Mouse (Mus musculus) layer of hippocampus, postnatal 36 days (tissue): Measurements from ENCODE around the gene Dcaf5. TPM values are rescaled to one million over a fixed set of nuclear protein-coding genes. Genes with fewer than 3 reads are reported as not detected.

Experiments
- microRNA-seq, 2 experiments: library from miRNA; unstranded; fragments of <30 nt; microRNA quantifications; one replicate each; pipeline ENCODE4 v1.2.0; 2021
- total RNA-seq, 2 experiments: library from RNA; stranded (reverse); gene quantifications; 2 replicates each; pipeline ENCODE4 v1.2.3; 2021

Dcaf5 gene
- total RNA-seq, 2 experiments from 2014 or later: 68.5 to 74.0 TPM

Small RNA genes lying within 50 kb of the gene (microRNA-seq; reads per million reads assigned to microRNA genes)
- 478 to 522 reads per million in 2 experiments for gene Mir1843a

Other genes with a start within 250 kb of the Dcaf5 start
- gene Actn1, start 176.2 kb downstream of the Dcaf5 start, total RNA-seq: 100 to 1,000 TPM in 1 of 2 experiments, 10 to 100 TPM in 1; 97.5 to 106 TPM
- gene Exd2, start 26.5 kb upstream of the Dcaf5 start, total RNA-seq: 100 to 1,000 TPM; 114 to 126 TPM
- 100 to 1,000 TPM; 163 to 165 TPM for gene Galnt16, start 81.7 kb upstream of the Dcaf5 start, total RNA-seq
- gene Slc39a9, start 207.3 kb upstream of the Dcaf5 start, total RNA-seq: 10 to 100 TPM; 36.5 to 40.7 TPM
- gene Erh, start 207.7 kb upstream of the Dcaf5 start, total RNA-seq: 10 to 100 TPM; 34.9 to 43.7 TPM